8 mouse cellular contexts compared by ENCODE assay signal in the genomic region with DNA sequence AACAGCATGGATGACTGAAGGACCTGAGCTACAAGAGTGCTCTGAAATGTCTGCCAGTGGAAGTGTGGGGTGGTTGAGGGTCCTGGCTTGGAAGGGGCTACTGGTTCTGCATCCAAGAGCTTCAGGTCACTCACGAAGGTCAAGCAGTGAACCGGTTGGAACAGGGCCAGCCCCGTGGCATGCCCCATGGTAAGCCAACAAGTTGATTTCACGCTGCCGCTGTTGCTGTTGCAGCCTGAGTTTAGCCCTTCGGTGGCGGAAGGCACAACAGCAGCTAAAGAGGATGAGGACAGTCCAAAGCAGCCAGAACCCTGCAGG. TPM values are rescaled to one million over a fixed set of nuclear protein-coding genes. Genes with fewer than 3 reads are reported as not detected.
DNase-seq lines count a peak whose midpoint lies in the region; ATAC-seq and TF ChIP-seq lines count a peak whose summit lies in the region.

No protein-coding gene starts in this region.

- H3K4me3 ChIP-seq in embryonic facial prominence, embryonic 15.5 days (replicated peaks) = peak overlapping the region; percentile 85; the same call in 1 of the 2 replicates
- H3K4me3 ChIP-seq in kidney, embryonic 15.5 days (replicated peaks) = peak overlapping the region; percentile 82
- H3K4me3 ChIP-seq in midbrain, postnatal 0 days (ENCODE audit: low read depth, low read length) = no peak overlapping the region

- H3K36me3 ChIP-seq in embryonic facial prominence, embryonic 15.5 days = peaks cover 31% of the 10 kb centered on the region
- peaks cover 32% of the 10 kb centered on the region for H3K36me3 ChIP-seq in kidney, embryonic 15.5 days
- H3K36me3 ChIP-seq in midbrain, postnatal 0 days (ENCODE audit: insufficient read depth, low read length) = peaks cover 19% of the 10 kb centered on the region

- no peak overlapping the region for H3K27ac ChIP-seq in embryonic facial prominence, embryonic 15.5 days (replicated peaks)
- H3K27ac ChIP-seq in kidney, embryonic 15.5 days = peak overlapping the region; percentile 63
- no peak overlapping the region for H3K27ac ChIP-seq in midbrain, postnatal 0 days (ENCODE audit: low read depth, low read length)

- ATAC-seq in embryonic facial prominence, embryonic 15.5 days (ENCODE audit: insufficient number of reproducible peaks, low FRiP score, low TSS enrichment, low read depth) = no peak
- ATAC-seq in kidney, embryonic 15.5 days (replicated peaks; ENCODE audit: low FRiP score) = no peak
- no peak for ATAC-seq in midbrain, postnatal 0 days (ENCODE audit: low FRiP score)

- no peak overlapping the region for H3K9ac ChIP-seq in embryonic facial prominence, embryonic 15.5 days
- peak overlapping the region; percentile 81 for H3K9ac ChIP-seq in kidney, embryonic 15.5 days
- H3K9ac ChIP-seq in midbrain, postnatal 0 days (replicated peaks; ENCODE audit: low read length, poor library complexity, severe bottlenecking) = no peak overlapping the region

- peak; percentile 43 for DNase-seq in layer of hippocampus, adult 11-12 months (ENCODE audit: low spot score)
- no peak for DNase-seq in layer of hippocampus, adult 9-10 months (ENCODE audit: low spot score)
- DNase-seq in midbrain, postnatal 0 days (ENCODE audit: low spot score) = no peak
- DNase-seq in adipocyte (ENCODE audit: low spot score) = no peak
- DNase-seq in embryo, embryonic 10.5 days (ENCODE audit: low spot score) = no peak
- DNase-seq in right cerebral cortex, adult 2 months (ENCODE audit: low spot score in 2 of 2) = no peak

- no peaks in the 10 kb centered on the region for H3K27me3 ChIP-seq in embryonic facial prominence, embryonic 15.5 days
- H3K27me3 ChIP-seq in kidney, embryonic 15.5 days = no peaks in the 10 kb centered on the region
- no peaks in the 10 kb centered on the region for H3K27me3 ChIP-seq in midbrain, postnatal 0 days (ENCODE audit: insufficient read depth, low read length)

- WGBS in embryonic facial prominence, embryonic 15.5 days = 69% methylated on average over 7 of the region's 7 CpGs
- 71% methylated on average over 7 of the region's 7 CpGs for WGBS in kidney, embryonic 15.5 days
- 48% methylated on average over 7 of the region's 7 CpGs for WGBS in midbrain, postnatal 0 days

- H3K4me1 ChIP-seq in embryonic facial prominence, embryonic 15.5 days = peaks cover 63% of the 10 kb centered on the region
- H3K4me1 ChIP-seq in kidney, embryonic 15.5 days = peaks cover 80% of the 10 kb centered on the region
- peaks cover 9% of the 10 kb centered on the region; the same call in 1 of the 2 replicates for H3K4me1 ChIP-seq in midbrain, postnatal 0 days (ENCODE audit: insufficient read depth, low read length)

- TF ChIP-seq CTCF in midbrain, postnatal 0 days (IDR thresholded peaks at IDR 0.05) = no peak

- 0 out of 2 replicates have a peak overlapping the region, but pooled peaks have one; percentile 97 for H3K4me2 ChIP-seq in embryonic facial prominence, embryonic 15.5 days (replicated peaks)
- peak overlapping the region; percentile 97 for H3K4me2 ChIP-seq in kidney, embryonic 15.5 days
- H3K4me2 ChIP-seq in midbrain, postnatal 0 days (ENCODE audit: low read depth, low read length, poor library complexity, severe bottlenecking) = peak overlapping the region; percentile 95

- H3K9me3 ChIP-seq in embryonic facial prominence, embryonic 15.5 days (replicated peaks) = no peaks in the 10 kb centered on the region
- H3K9me3 ChIP-seq in kidney, embryonic 15.5 days (replicated peaks) = no peaks in the 10 kb centered on the region
- no peaks in the 10 kb centered on the region for H3K9me3 ChIP-seq in midbrain, postnatal 0 days (ENCODE audit: low read length)

RNA-seq across cellular contexts. Expression of gene Wbp1, which starts 1.7 kb away (rescaled TPM):
- 109 and 113 TPM in 2 replicates for polyA plus RNA-seq in embryonic facial prominence, embryonic 15.5 days (2015; fragmentation: Nextera tagmentation; extraction: Ambion mirVana)
- polyA plus RNA-seq in kidney, embryonic 15.5 days (2015; fragmentation: Nextera tagmentation; extraction: Ambion mirVana) = 132 and 144 TPM in 2 replicates
- total RNA-seq in midbrain, postnatal 0 days (2014; rRNA removed) = 152 and 199 TPM in 2 replicates
- 85.3 and 91.6 TPM in 2 replicates for polyA plus RNA-seq in midbrain, postnatal 0 days (2015; fragmentation: Nextera tagmentation; extraction: Ambion mirVana)

RNA-seq across cellular contexts. Expression of gene Mogs, which starts 4.4 kb away (rescaled TPM):
- polyA plus RNA-seq in embryonic facial prominence, embryonic 15.5 days (2015; fragmentation: Nextera tagmentation; extraction: Ambion mirVana) = 50.7 and 52.6 TPM in 2 replicates
- polyA plus RNA-seq in kidney, embryonic 15.5 days (2015; fragmentation: Nextera tagmentation; extraction: Ambion mirVana) = 56.3 and 58.9 TPM in 2 replicates
- 32.6 and 40.3 TPM in 2 replicates for total RNA-seq in midbrain, postnatal 0 days (2014; rRNA removed)
- polyA plus RNA-seq in midbrain, postnatal 0 days (2015; fragmentation: Nextera tagmentation; extraction: Ambion mirVana) = 18.8 and 19.8 TPM in 2 replicates

RNA-seq across cellular contexts. Expression of gene Ino80b, which starts 5.5 kb away (rescaled TPM):
- polyA plus RNA-seq in embryonic facial prominence, embryonic 15.5 days (2015; fragmentation: Nextera tagmentation; extraction: Ambion mirVana) = 18.2 and 18.5 TPM in 2 replicates
- polyA plus RNA-seq in kidney, embryonic 15.5 days (2015; fragmentation: Nextera tagmentation; extraction: Ambion mirVana) = 15.9 and 17.1 TPM in 2 replicates
- 29.4 and 40.9 TPM in 2 replicates for total RNA-seq in midbrain, postnatal 0 days (2014; rRNA removed)
- polyA plus RNA-seq in midbrain, postnatal 0 days (2015; fragmentation: Nextera tagmentation; extraction: Ambion mirVana) = 14.6 and 16.2 TPM in 2 replicates

RNA-seq across cellular contexts. Expression of gene Mrpl53, which starts 10.9 kb away (rescaled TPM):
- polyA plus RNA-seq in embryonic facial prominence, embryonic 15.5 days (2015; fragmentation: Nextera tagmentation; extraction: Ambion mirVana) = 121 and 136 TPM in 2 replicates
- 134 and 147 TPM in 2 replicates for polyA plus RNA-seq in kidney, embryonic 15.5 days (2015; fragmentation: Nextera tagmentation; extraction: Ambion mirVana)
- 46.4 and 57.2 TPM in 2 replicates for total RNA-seq in midbrain, postnatal 0 days (2014; rRNA removed)
- polyA plus RNA-seq in midbrain, postnatal 0 days (2015; fragmentation: Nextera tagmentation; extraction: Ambion mirVana) = 115 and 118 TPM in 2 replicates

RNA-seq across cellular contexts. Expression of gene Rtkn, which starts 15.6 kb away (rescaled TPM):
- polyA plus RNA-seq in embryonic facial prominence, embryonic 15.5 days (2015; fragmentation: Nextera tagmentation; extraction: Ambion mirVana) = 62.8 and 63.2 TPM in 2 replicates
- polyA plus RNA-seq in kidney, embryonic 15.5 days (2015; fragmentation: Nextera tagmentation; extraction: Ambion mirVana) = 31.5 and 33.7 TPM in 2 replicates
- total RNA-seq in midbrain, postnatal 0 days (2014; rRNA removed) = 24.3 and 30.9 TPM in 2 replicates
- 12.5 and 14.6 TPM in 2 replicates for polyA plus RNA-seq in midbrain, postnatal 0 days (2015; fragmentation: Nextera tagmentation; extraction: Ambion mirVana)
